Mouse (Mus musculus) stomach, embryonic 14.5 days (tissue): Measurements from ENCODE around the gene Prss38. TPM values are rescaled to one million over a fixed set of nuclear protein-coding genes. Genes with fewer than 3 reads are reported as not detected.
A peak's percentile ranks its signal among the peaks of the same experiment; 100 is the strongest.

ENCODE experiments used
- ATAC-seq: fragments of 200-750 bp; cut with Nextera tagmentation; 2 replicates; pipeline ENCODE4 v1.8.0; 2017; ENCODE audit warnings: low read depth, moderate TSS enrichment; ENCODE audit not compliant: insufficient number of reproducible peaks, insufficient read depth, low FRiP score
- H3K27ac ChIP-seq: fragments of 300-500 bp; sonication (generic); 2 replicates; pipeline ENCODE4 v1.5.1; 2014; ENCODE audit warnings: mild to moderate bottlenecking, low read length, moderate library complexity, mixed read lengths
- H3K27me3 ChIP-seq: fragments of 300-500 bp; sonication (generic); 2 replicates; pipeline ENCODE4 v1.6.1; 2014; ENCODE audit warnings: low read length, control low read depth, mixed read lengths; ENCODE audit not compliant: control insufficient read depth, insufficient read depth
- H3K36me3 ChIP-seq: fragments of 300-500 bp; sonication (generic); 2 replicates; pipeline ENCODE4 v1.6.1; 2014; ENCODE audit warnings: mild to moderate bottlenecking, control low read depth, low read length, moderate library complexity, mixed read lengths; ENCODE audit not compliant: control insufficient read depth, insufficient read depth
- H3K4me1 ChIP-seq: fragments of 300-500 bp; sonication (generic); 2 replicates; pipeline ENCODE4 v1.6.1; 2014; ENCODE audit warnings: low read length, control low read depth, mixed read lengths; ENCODE audit not compliant: control insufficient read depth, insufficient read depth
- H3K4me2 ChIP-seq: fragments of 300-500 bp; sonication (generic); replicated peaks from 2 replicates; pipeline ENCODE4 v1.6.1; 2014; ENCODE audit warnings: low read depth, low read length, control low read depth
- H3K4me3 ChIP-seq: fragments of 300-500 bp; sonication (generic); 2 replicates; pipeline ENCODE4 v1.5.1; 2014; ENCODE audit warnings: low read depth, low read length, control low read depth
- H3K9ac ChIP-seq: fragments of 300-500 bp; sonication (generic); replicated peaks from 2 replicates; pipeline ENCODE4 v1.6.1; 2014; ENCODE audit warnings: low read depth, mild to moderate bottlenecking, control low read depth, low read length, moderate library complexity, mixed read lengths
- H3K9me3 ChIP-seq: fragments of 300-500 bp; sonication (generic); 2 replicates; pipeline ENCODE4 v1.6.1; 2016; ENCODE audit warnings: low read depth, low read length, control low read depth; ENCODE audit not compliant: control insufficient read depth
- WGBS: fragments of 180-500 bp; shearing (Covaris S2); extraction: QIAGEN DNeasy Blood & Tissue Kit; methylation state at CpG from one replicate; pipeline ENCODE4 v1.1.7; 2014; 5-methylcytosine and 5-hydroxymethylcytosine counted together
- polyA plus RNA-seq: library from polyadenylated mRNA; unstranded; fragments of >200 nt; fragmentation: Nextera tagmentation; extraction: Ambion mirVana; gene quantifications from 2 replicates; pipeline ENCODE4 v1.2.1, GENCODE M21; 2014

Gene Prss38
- polyA plus RNA-seq, 1 experiment from 2014 or later: not detected

GRCm38 (mm10) chr11:59405761-59406160 is 30.3 kb upstream of the Prss38 start:
- Histone ChIP-seq H3K4me3 (no peak overlapping the region), H3K9ac (no peak overlapping the region), H3K9me3 (no peaks in the 10 kb centered on the region), H3K36me3 (peaks cover 15% of the 10 kb centered on the region), H3K27ac (no peak overlapping the region), H3K4me1 (no peaks in the 10 kb centered on the region), H3K27me3 (no peaks in the 10 kb centered on the region), H3K4me2 (no peak overlapping the region)
- 84% methylated on average over 1 of the region's 1 CpGs for whole genome bisulfite sequencing
- no peak for ATAC-seq

DNA sequence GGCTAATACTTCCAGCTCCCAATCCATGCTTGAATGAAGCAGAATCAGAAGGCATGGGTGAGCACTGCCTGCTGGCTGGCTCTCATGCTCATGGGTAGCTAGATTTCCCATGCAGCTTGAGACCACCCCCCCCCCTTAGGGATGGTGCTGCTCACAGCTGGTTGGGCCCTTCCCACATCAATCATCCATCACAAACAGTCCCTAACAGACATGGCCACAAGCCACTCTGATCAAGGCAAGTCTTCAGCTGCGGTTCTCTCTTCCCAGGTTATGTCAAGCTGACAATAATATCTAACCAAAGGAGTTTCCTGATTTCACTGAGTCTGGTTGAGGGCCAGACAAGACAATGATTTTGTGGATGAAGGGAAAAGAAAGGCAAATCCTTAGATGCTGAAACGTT is 25.4 kb upstream of the Prss38 start:
- H3K9me3 ChIP-seq: no peaks in the 10 kb centered on the region
- WGBS: 72% methylated on average over 2 of the region's 2 CpGs
- H3K9ac ChIP-seq: no peak overlapping the region
- no peaks in the 10 kb centered on the region for H3K27me3 ChIP-seq
- no peak overlapping the region for H3K4me2 ChIP-seq
- no peak for ATAC-seq
- H3K4me3 ChIP-seq: no peak overlapping the region
- H3K4me1 ChIP-seq: peaks cover 5% of the 10 kb centered on the region; the same call in 1 of the 2 replicates
- H3K27ac ChIP-seq: no peak overlapping the region
- H3K36me3 ChIP-seq: peaks cover 5% of the 10 kb centered on the region; the same call in 1 of the 2 replicates

GRCm38 (mm10) chr11:59399830-59400229 is 24.4 kb upstream of the Prss38 start:
- WGBS: 55% methylated on average over 8 of the region's 8 CpGs
- ATAC-seq: no peak

DNA sequence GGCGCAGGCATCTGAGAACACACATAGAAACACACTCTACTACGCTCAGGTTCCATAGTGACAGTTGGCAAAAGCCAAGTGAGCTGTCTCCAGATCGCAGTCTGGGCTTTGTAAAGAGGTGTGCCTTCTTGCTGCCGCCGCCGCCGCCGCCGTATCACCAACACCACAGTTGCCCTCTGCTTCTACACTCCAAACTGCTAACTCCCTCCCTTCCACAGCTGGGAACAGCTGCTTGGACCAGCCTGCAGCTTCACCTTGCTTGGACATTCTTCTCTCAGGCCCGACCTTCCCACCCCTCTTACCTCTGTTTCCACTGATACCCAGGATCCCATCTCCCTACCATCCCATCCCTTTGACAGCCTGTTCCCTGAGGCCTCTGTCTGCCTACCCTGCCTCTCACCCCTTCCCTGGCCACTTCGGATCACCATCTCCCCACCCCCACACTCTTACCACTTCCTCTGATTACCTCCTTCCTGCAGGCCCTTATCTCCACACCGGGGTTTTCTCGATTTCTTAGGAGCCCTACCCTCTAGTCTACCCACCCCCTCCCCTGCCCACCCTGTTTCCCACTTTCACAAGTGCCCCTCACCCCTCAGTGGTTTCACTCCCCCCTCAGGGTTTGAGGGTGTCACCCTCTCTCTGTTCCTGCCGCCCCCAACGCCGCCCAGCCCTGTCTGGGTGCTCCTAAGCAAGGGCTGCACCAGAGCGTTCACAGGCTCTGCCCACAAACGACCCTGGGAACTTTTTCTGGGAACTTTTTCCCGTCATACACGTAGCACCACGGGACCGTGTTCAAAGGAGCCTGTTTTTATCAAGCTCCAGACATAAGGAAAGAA is 22.3 kb upstream of the Prss38 start:
- Histone ChIP-seq H3K4me1 (peaks cover 12% of the 10 kb centered on the region), H3K9ac (no peak overlapping the region), H3K9me3 (no peaks in the 10 kb centered on the region), H3K36me3 (0 out of 2 replicates have a peak, but pooled peaks cover 3% of the 10 kb centered on the region), H3K27me3 (no peaks in the 10 kb centered on the region), H3K4me3 (no peak overlapping the region), H3K4me2 (no peak overlapping the region), H3K27ac (no peak overlapping the region)
- ATAC-seq: no peak
- WGBS: 42% methylated on average over 22 of the region's 22 CpGs

More at GRCm38 (mm10) chr11:59399830-59400229, 24.4 kb upstream of the Prss38 start:
- Histone ChIP-seq H3K9ac (no peak overlapping the region), H3K4me3 (no peak overlapping the region), H3K4me1 (peaks cover 6% of the 10 kb centered on the region; the same call in 1 of the 2 replicates), H3K4me2 (no peak overlapping the region), H3K27ac (no peak overlapping the region), H3K36me3 (peaks cover 5% of the 10 kb centered on the region; the same call in 1 of the 2 replicates), H3K27me3 (no peaks in the 10 kb centered on the region), H3K9me3 (no peaks in the 10 kb centered on the region)

- peaks cover 16% of the 10 kb centered on the region for H3K4me1 ChIP-seq
- no peak overlapping the region for H3K9ac ChIP-seq
- peak overlapping the region; percentile 69 for H3K27ac ChIP-seq
- 64% methylated on average over 5 of the region's 5 CpGs for WGBS
- H3K36me3 ChIP-seq: no peaks in the 10 kb centered on the region
- H3K9me3 ChIP-seq: no peaks in the 10 kb centered on the region
- H3K4me3 ChIP-seq: no peak overlapping the region
- H3K27me3 ChIP-seq: no peaks in the 10 kb centered on the region
- ATAC-seq: no peak
- H3K4me2 ChIP-seq: no peak overlapping the region
These were observed 19.0 kb upstream of the Prss38 start for GRCm38 (mm10) chr11:59394451-59394850.

DNA sequence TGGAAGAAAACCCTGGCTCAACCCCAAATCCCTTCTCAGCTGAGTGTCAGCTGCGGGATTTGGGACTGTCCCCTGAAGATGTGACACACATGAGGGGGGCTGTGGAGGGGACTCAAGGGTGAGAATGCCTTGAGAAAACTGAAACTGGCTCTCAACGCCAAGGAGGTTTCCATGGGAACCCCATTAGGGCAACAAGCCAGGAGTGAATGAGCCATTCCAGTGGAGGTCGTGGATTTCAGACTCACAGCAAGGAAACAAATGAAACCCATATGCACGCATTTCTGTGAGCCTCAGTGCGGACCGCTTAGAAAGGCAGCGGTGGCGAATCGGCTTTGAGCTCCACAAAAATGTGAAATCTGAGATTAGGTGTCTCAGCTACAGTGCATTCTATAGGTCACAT is 18.1 kb upstream of the Prss38 start:
- Histone ChIP-seq H3K36me3 (no peaks in the 10 kb centered on the region), H3K4me3 (no peak overlapping the region), H3K9me3 (no peaks in the 10 kb centered on the region), H3K9ac (no peak overlapping the region), H3K27me3 (no peaks in the 10 kb centered on the region), H3K4me1 (peaks cover 13% of the 10 kb centered on the region), H3K4me2 (no peak overlapping the region), H3K27ac (peak overlapping the region; percentile 69; the same call in 1 of the 2 replicates)
- peak; percentile 57; the same call in 1 of the 2 replicates for ATAC-seq
- WGBS: 35% methylated on average over 9 of the region's 9 CpGs

DNA sequence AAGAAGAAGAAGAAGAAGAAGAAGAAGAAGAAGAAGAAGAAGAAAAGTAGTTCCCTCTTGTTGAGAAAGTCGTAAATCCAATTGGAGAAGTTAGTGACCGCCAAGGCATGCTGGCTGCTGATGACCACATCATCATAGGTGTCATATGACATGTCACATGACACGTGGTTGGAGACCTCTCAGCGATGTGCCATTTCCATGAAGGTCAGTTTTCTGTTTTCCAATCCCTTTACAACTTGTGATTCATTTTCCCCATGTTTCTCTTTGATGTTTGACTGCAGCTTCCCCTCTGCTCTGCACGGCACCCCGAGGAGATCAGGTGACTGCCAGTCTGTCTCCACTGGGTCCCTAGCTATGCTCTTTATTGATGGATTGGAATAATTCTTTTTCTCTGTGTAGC is 16.8 kb upstream of the Prss38 start:
- H3K4me2 ChIP-seq: no peak overlapping the region
- no peaks in the 10 kb centered on the region for H3K9me3 ChIP-seq
- H3K9ac ChIP-seq: no peak overlapping the region
- H3K27me3 ChIP-seq: no peaks in the 10 kb centered on the region
- 64% methylated on average over 6 of the region's 6 CpGs for WGBS
- no peaks in the 10 kb centered on the region for H3K36me3 ChIP-seq
- H3K4me3 ChIP-seq: no peak overlapping the region
- peaks cover 11% of the 10 kb centered on the region; the same call in 1 of the 2 replicates for H3K4me1 ChIP-seq
- ATAC-seq: no peak
- no peak overlapping the region for H3K27ac ChIP-seq

GRCm38 (mm10) chr11:59390470-59390869 is 15.0 kb upstream of the Prss38 start:
- H3K36me3 ChIP-seq: no peaks in the 10 kb centered on the region
- H3K4me3 ChIP-seq: no peak overlapping the region
- 0 out of 2 replicates have a peak, but pooled peaks have one; percentile 43 for ATAC-seq
- no peak overlapping the region for H3K27ac ChIP-seq
- no peaks in the 10 kb centered on the region for H3K27me3 ChIP-seq
- peaks cover 14% of the 10 kb centered on the region for H3K4me1 ChIP-seq
- no peak overlapping the region for H3K9ac ChIP-seq
- H3K4me2 ChIP-seq: no peak overlapping the region
- H3K9me3 ChIP-seq: no peaks in the 10 kb centered on the region
- 35% methylated on average over 9 of the region's 9 CpGs for WGBS
